Mouse (Mus musculus) ES-E14 (cell line): Measurements from ENCODE around the gene Phgr1. TPM values are rescaled to one million over a fixed set of nuclear protein-coding genes. Genes with fewer than 3 reads are reported as not detected.

Experiments used
- DNase-seq: peaks from one replicate; pipeline ENCODE4 v3.0.0-alpha.2; 2013; ENCODE audit warnings: low read depth, low spot score
- H3K27ac ChIP-seq: 2 replicates; pipeline ENCODE4 v1.5.1; 2012; ENCODE audit warnings: low read depth, mild to moderate bottlenecking, low read length, moderate library complexity, mixed read lengths; ENCODE audit not compliant: poor library complexity, insufficient read depth, severe bottlenecking
- H3K36me3 ChIP-seq: 2 replicates; pipeline ENCODE4 v1.6.1; 2012; ENCODE audit warnings: mild to moderate bottlenecking, low read length, moderate library complexity, mixed read lengths; ENCODE audit not compliant: control insufficient read depth, poor library complexity, insufficient read depth, severe bottlenecking
- H3K4me1 ChIP-seq, 2 experiments: fragments of 150-350 bp in 1 of 2; sonication (generic) in 1 of 2; 2 replicates each; pipeline ENCODE4 v1.6.1; 2012; ENCODE audit warnings: low read length in 2 of 2, mild to moderate bottlenecking in 1 of 2, mixed read lengths in 1 of 2; ENCODE audit not compliant: control insufficient read depth in 2 of 2, insufficient read depth in 2 of 2, poor library complexity in 1 of 2
- H3K4me3 ChIP-seq, 2 experiments: fragments of 150-350 bp in 1 of 2; sonication (generic) in 1 of 2; 2 replicates each; pipeline ENCODE4 v1.5.1; 2012; ENCODE audit warnings: low read length in 2 of 2, low read depth in 1 of 2, mild to moderate bottlenecking in 1 of 2, mixed read lengths in 1 of 2; ENCODE audit not compliant: insufficient read depth in 1 of 2, poor library complexity in 1 of 2, severe bottlenecking in 1 of 2
- H3K9ac ChIP-seq: 2 replicates; pipeline ENCODE4 v1.6.1; 2012; ENCODE audit warnings: low read depth, mild to moderate bottlenecking, low read length, mixed read lengths; ENCODE audit not compliant: poor library complexity, insufficient read depth, severe bottlenecking
- H3K9me3 ChIP-seq: fragments of 150-350 bp; sonication (generic); 2 replicates; pipeline ENCODE4 v1.6.1; 2012; ENCODE audit warnings: low read depth, mild to moderate bottlenecking, low read length; ENCODE audit not compliant: control insufficient read depth, insufficient read depth
- CHD2 ChIP-seq: IDR thresholded peaks from 2 replicates; pipeline ENCODE4 v1.6.1; 2014; ENCODE audit warnings: mild to moderate bottlenecking, low read depth, low read length, inconsistent platforms
- HCFC1 ChIP-seq: IDR thresholded peaks from 2 replicates; pipeline ENCODE4 v1.6.1; 2012; ENCODE audit warnings: low read length, inconsistent platforms, borderline replicate concordance; ENCODE audit not compliant: insufficient read depth
- MAFK ChIP-seq: IDR thresholded peaks from 2 replicates; pipeline ENCODE4 v1.6.1; 2014; ENCODE audit warnings: mild to moderate bottlenecking, low read depth, low read length, inconsistent platforms; ENCODE audit not compliant: insufficient read depth
- ZC3H11A ChIP-seq: IDR thresholded peaks from 2 replicates; pipeline ENCODE4 v1.6.1; 2012; ENCODE audit warnings: low read depth, mild to moderate bottlenecking, inconsistent platforms, low read length, borderline replicate concordance
- ZNF384 ChIP-seq: IDR thresholded peaks from 2 replicates; pipeline ENCODE4 v1.6.1; 2012; ENCODE audit warnings: low read depth, low read length, inconsistent platforms
- in situ Hi-C, 2 experiments: fragments of 600-800 bp; cut with MboI; formaldehyde crosslinking; loops; one replicate each; pipeline ENCODE4 v1.15.1; 2025; ENCODE audit warnings: low sequenced_read_pairs in 2 of 2, inconsistent platforms in 1 of 2; ENCODE audit not compliant: unreplicated experiment in 2 of 2
- total RNA-seq: library from RNA; depleted of rRNA; stranded (reverse); fragments of 300-350 nt; gene quantifications from 2 replicates; pipeline ENCODE4 v1.2.3, GENCODE M21; 2012

Phgr1 gene
- total RNA-seq, 1 experiment: not detected

DNA sequence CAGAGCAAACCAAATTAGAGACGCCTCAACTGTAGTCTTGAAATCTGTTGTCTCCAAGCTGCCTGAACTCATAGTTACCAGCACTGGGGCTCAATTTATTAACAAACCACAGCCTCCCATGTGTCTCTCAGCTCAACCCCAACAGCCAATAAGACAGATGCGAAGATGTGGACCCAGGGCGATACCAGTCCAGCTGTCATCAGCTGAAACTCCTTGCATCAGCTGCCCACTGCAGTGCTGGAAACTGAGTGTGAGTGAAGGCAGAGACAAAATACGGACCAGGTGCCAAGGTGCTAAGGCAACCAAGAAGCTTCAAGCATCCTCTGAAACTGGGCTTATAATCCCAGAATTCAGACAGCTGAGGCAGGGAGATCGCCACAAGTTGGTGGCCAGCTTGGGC is 40.6 kb upstream of the Phgr1 start:
- in situ Hi-C loops: no loop called here

GRCm38 (mm10) chr2:118733341-118733740 is 39.2 kb upstream of the Phgr1 start:
- no peak for DNase-seq
- no peak overlapping the region for H3K27ac ChIP-seq
- no peak overlapping the region for H3K9ac ChIP-seq
- no peak for TF ChIP-seq HCFC1
- no peak for TF ChIP-seq MAFK
- TF ChIP-seq CHD2: no peak
- no peak for TF ChIP-seq ZC3H11A
- no peak for TF ChIP-seq ZNF384
- H3K36me3 ChIP-seq: no peaks in the 10 kb centered on the region
- peaks cover 0 to 1% of the 10 kb centered on the region in 2 experiments; a peak in 1 of 4 replicates for H3K4me1 ChIP-seq
- no peak overlapping the region for H3K4me3 ChIP-seq
- in situ Hi-C loops: no loop called here
- no peaks in the 10 kb centered on the region for H3K9me3 ChIP-seq

More for the DNA sequence above, 40.6 kb upstream of the Phgr1 start:
- TF ChIP-seq MAFK: no peak
- no peak for TF ChIP-seq ZC3H11A
- no peak for TF ChIP-seq HCFC1
- TF ChIP-seq CHD2: no peak
- TF ChIP-seq ZNF384: no peak
- Histone ChIP-seq H3K27ac (no peak overlapping the region), H3K9ac (no peak overlapping the region), H3K4me1 (peaks cover 0 to 4% of the 10 kb centered on the region in 2 experiments; a peak in 1 of 4 replicates), H3K36me3 (no peaks in the 10 kb centered on the region), H3K4me3 (no peak overlapping the region), H3K9me3 (no peaks in the 10 kb centered on the region)
- DNase-seq: no peak

DNA sequence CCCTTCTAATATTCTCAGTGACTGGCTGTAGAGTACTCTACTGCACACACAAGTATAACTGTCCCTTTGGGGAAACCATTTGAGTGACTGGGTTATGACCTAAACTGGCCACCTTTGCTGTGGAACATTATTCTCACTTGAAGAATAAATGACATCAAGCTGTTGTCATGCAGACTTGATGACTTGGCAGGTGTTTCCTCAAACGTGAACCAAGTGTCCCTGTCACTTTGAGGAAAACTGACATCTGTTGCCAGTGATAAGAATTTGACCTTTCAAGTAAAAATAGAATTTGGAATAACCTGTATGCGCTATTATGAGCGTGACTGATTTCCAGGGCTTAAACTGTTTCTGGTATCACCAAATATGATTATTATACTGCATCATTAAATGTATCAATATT is 32.2 kb upstream of the Phgr1 start:
- no peak for DNase-seq
- Histone ChIP-seq H3K4me1 (no peaks in the 10 kb centered on the region), H3K9ac (no peak overlapping the region), H3K4me3 (no peak overlapping the region), H3K9me3 (no peaks in the 10 kb centered on the region), H3K36me3 (no peaks in the 10 kb centered on the region), H3K27ac (no peak overlapping the region)
- TF ChIP-seq ZNF384 (no peak), ZC3H11A (no peak)
- in situ Hi-C loops: no loop called here

DNA sequence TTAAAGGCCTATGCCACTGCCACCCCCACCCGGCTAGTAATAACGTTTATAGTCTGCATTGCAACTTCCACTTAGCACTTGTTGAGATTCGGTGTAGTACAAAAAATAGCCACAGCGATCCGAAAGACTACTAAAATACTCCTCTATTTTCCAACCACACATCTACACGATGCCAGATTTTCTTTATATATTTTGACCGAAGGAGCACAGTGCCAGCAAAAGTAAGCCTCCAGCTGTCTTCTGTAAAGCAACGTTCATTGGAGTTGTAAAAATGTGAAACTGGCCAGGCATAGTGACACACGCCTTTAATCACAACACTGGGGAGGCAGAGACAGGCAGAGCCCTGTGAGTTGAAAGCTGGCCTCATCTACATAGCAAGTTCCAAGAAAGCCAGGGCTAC is 31.4 kb upstream of the Phgr1 start:
- Histone ChIP-seq H3K27ac (no peak overlapping the region), H3K4me1 (no peaks in the 10 kb centered on the region), H3K9me3 (no peaks in the 10 kb centered on the region), H3K36me3 (no peaks in the 10 kb centered on the region), H3K9ac (no peak overlapping the region), H3K4me3 (no peak overlapping the region)
- TF ChIP-seq HCFC1: no peak
- TF ChIP-seq ZC3H11A: no peak
- TF ChIP-seq MAFK: no peak
- no peak for TF ChIP-seq CHD2
- no peak for TF ChIP-seq ZNF384
- in situ Hi-C loops: no loop called here
- DNase-seq: no peak

- Histone ChIP-seq H3K4me3 (no peak overlapping the region), H3K9me3 (no peaks in the 10 kb centered on the region), H3K4me1 (no peaks in the 10 kb centered on the region), H3K9ac (no peak overlapping the region), H3K27ac (no peak overlapping the region), H3K36me3 (no peaks in the 10 kb centered on the region)
- in situ Hi-C loops: no loop called here
- TF ChIP-seq MAFK (no peak), CHD2 (no peak), ZNF384 (no peak)
- DNase-seq: no peak
Measured at GRCm38 (mm10) chr2:118743261-118743943, 29.2 kb upstream of the Phgr1 start.
